Mouse (Mus musculus) ES-E14 (cell line): ENCODE measurements around the gene Mgat4a. TPM values are rescaled to one million over a fixed set of nuclear protein-coding genes. Genes with fewer than 3 reads are reported as not detected.

ENCODE experiments used
- DNase-seq: peaks from one replicate; pipeline ENCODE4 v3.0.0-alpha.2; 2013; ENCODE audit warnings: low read depth, low spot score
- H3K27ac ChIP-seq: 2 replicates; pipeline ENCODE4 v1.5.1; 2012; ENCODE audit warnings: low read depth, mild to moderate bottlenecking, low read length, moderate library complexity, mixed read lengths; ENCODE audit not compliant: poor library complexity, insufficient read depth, severe bottlenecking
- H3K36me3 ChIP-seq: 2 replicates; pipeline ENCODE4 v1.6.1; 2012; ENCODE audit warnings: mild to moderate bottlenecking, low read length, moderate library complexity, mixed read lengths; ENCODE audit not compliant: control insufficient read depth, poor library complexity, insufficient read depth, severe bottlenecking
- H3K4me1 ChIP-seq, 2 experiments: fragments of 150-350 bp in 1 of 2; sonication (generic) in 1 of 2; 2 replicates each; pipeline ENCODE4 v1.6.1; 2012; ENCODE audit warnings: low read length in 2 of 2, mild to moderate bottlenecking in 1 of 2, mixed read lengths in 1 of 2; ENCODE audit not compliant: control insufficient read depth in 2 of 2, insufficient read depth in 2 of 2, poor library complexity in 1 of 2
- H3K4me3 ChIP-seq, 2 experiments: fragments of 150-350 bp in 1 of 2; sonication (generic) in 1 of 2; 2 replicates each; pipeline ENCODE4 v1.5.1; 2012; ENCODE audit warnings: low read length in 2 of 2, low read depth in 1 of 2, mild to moderate bottlenecking in 1 of 2, mixed read lengths in 1 of 2; ENCODE audit not compliant: insufficient read depth in 1 of 2, poor library complexity in 1 of 2, severe bottlenecking in 1 of 2
- H3K9ac ChIP-seq: 2 replicates; pipeline ENCODE4 v1.6.1; 2012; ENCODE audit warnings: low read depth, mild to moderate bottlenecking, low read length, mixed read lengths; ENCODE audit not compliant: poor library complexity, insufficient read depth, severe bottlenecking
- H3K9me3 ChIP-seq: fragments of 150-350 bp; sonication (generic); 2 replicates; pipeline ENCODE4 v1.6.1; 2012; ENCODE audit warnings: low read depth, mild to moderate bottlenecking, low read length; ENCODE audit not compliant: control insufficient read depth, insufficient read depth
- CHD2 ChIP-seq: IDR thresholded peaks from 2 replicates; pipeline ENCODE4 v1.6.1; 2014; ENCODE audit warnings: mild to moderate bottlenecking, low read depth, low read length, inconsistent platforms
- HCFC1 ChIP-seq: IDR thresholded peaks from 2 replicates; pipeline ENCODE4 v1.6.1; 2012; ENCODE audit warnings: low read length, inconsistent platforms, borderline replicate concordance; ENCODE audit not compliant: insufficient read depth
- MAFK ChIP-seq: IDR thresholded peaks from 2 replicates; pipeline ENCODE4 v1.6.1; 2014; ENCODE audit warnings: mild to moderate bottlenecking, low read depth, low read length, inconsistent platforms; ENCODE audit not compliant: insufficient read depth
- ZC3H11A ChIP-seq: IDR thresholded peaks from 2 replicates; pipeline ENCODE4 v1.6.1; 2012; ENCODE audit warnings: low read depth, mild to moderate bottlenecking, inconsistent platforms, low read length, borderline replicate concordance
- ZNF384 ChIP-seq: IDR thresholded peaks from 2 replicates; pipeline ENCODE4 v1.6.1; 2012; ENCODE audit warnings: low read depth, low read length, inconsistent platforms
- in situ Hi-C, 2 experiments: fragments of 600-800 bp; cut with MboI; formaldehyde crosslinking; loops; one replicate each; pipeline ENCODE4 v1.15.1; 2025; ENCODE audit warnings: low sequenced_read_pairs in 2 of 2, inconsistent platforms in 1 of 2; ENCODE audit not compliant: unreplicated experiment in 2 of 2
- total RNA-seq: library from RNA; depleted of rRNA; stranded (reverse); fragments of 300-350 nt; gene quantifications from 2 replicates; pipeline ENCODE4 v1.2.3, GENCODE M21; 2012

Gene Mgat4a
- total RNA-seq, 1 experiment: 9.8 TPM

GRCm38 (mm10) chr1:37466322-37466995 lies 74.4 kb downstream of the Mgat4a start:
- Histone ChIP-seq H3K36me3 (no peaks in the 10 kb centered on the region), H3K9me3 (no peaks in the 10 kb centered on the region), H3K4me1 (no peaks in the 10 kb centered on the region), H3K9ac (no peak overlapping the region), H3K4me3 (no peak overlapping the region), H3K27ac (no peak overlapping the region)
- no peak for TF ChIP-seq ZNF384
- TF ChIP-seq ZC3H11A: no peak
- no peak for TF ChIP-seq CHD2
- no peak for TF ChIP-seq MAFK
- no peak for TF ChIP-seq HCFC1
- no peak for DNase-seq
- in situ Hi-C loops: loop anchor here in 1 of 2 experiments (25.0 kb wide), 1 partner anchor 171 kb away; no protein-coding TSS in a partner anchor

GRCm38 (mm10) chr1:37464878-37465452 lies 75.9 kb downstream of the Mgat4a start:
- no peaks in the 10 kb centered on the region for H3K9me3 ChIP-seq
- no peaks in the 10 kb centered on the region for H3K4me1 ChIP-seq
- DNase-seq: no peak
- H3K36me3 ChIP-seq: no peaks in the 10 kb centered on the region
- TF ChIP-seq CHD2: no peak
- TF ChIP-seq HCFC1: no peak
- TF ChIP-seq ZC3H11A: no peak
- TF ChIP-seq ZNF384: no peak
- no peak for TF ChIP-seq MAFK
- no peak overlapping the region for H3K4me3 ChIP-seq
- H3K27ac ChIP-seq: no peak overlapping the region
- no peak overlapping the region for H3K9ac ChIP-seq
- in situ Hi-C loops: loop anchor here in 1 of 2 experiments (25.0 kb wide), 1 partner anchor 172 kb away; no protein-coding TSS in a partner anchor

GRCm38 (mm10) chr1:37457546-37457945 lies 83.3 kb downstream of the Mgat4a start:
- H3K36me3 ChIP-seq: no peaks in the 10 kb centered on the region
- H3K4me1 ChIP-seq: no peaks in the 10 kb centered on the region
- TF ChIP-seq CHD2: no peak
- TF ChIP-seq MAFK: no peak
- no peak for TF ChIP-seq ZNF384
- TF ChIP-seq ZC3H11A: no peak
- no peak for TF ChIP-seq HCFC1
- H3K9ac ChIP-seq: no peak overlapping the region
- DNase-seq: no peak
- in situ Hi-C loops: loop anchor here in 1 of 2 experiments (25.0 kb wide), 1 partner anchor 180 kb away; no protein-coding TSS in a partner anchor
- no peak overlapping the region for H3K4me3 ChIP-seq
- no peaks in the 10 kb centered on the region for H3K9me3 ChIP-seq
- no peak overlapping the region for H3K27ac ChIP-seq

GRCm38 (mm10) chr1:37451270-37451669 lies 89.5 kb downstream of the Mgat4a start:
- TF ChIP-seq MAFK: no peak
- TF ChIP-seq ZC3H11A: no peak
- no peak for TF ChIP-seq CHD2
- no peak for DNase-seq
- Histone ChIP-seq H3K27ac (no peak overlapping the region), H3K4me1 (no peaks in the 10 kb centered on the region), H3K9me3 (no peaks in the 10 kb centered on the region), H3K36me3 (no peaks in the 10 kb centered on the region; the same call in 1 of the 2 replicates), H3K4me3 (no peak overlapping the region), H3K9ac (no peak overlapping the region)
- in situ Hi-C loops: loop anchor here in 1 of 2 experiments (25.0 kb wide), 1 partner anchor 186 kb away; no protein-coding TSS in a partner anchor
